Mouse (Mus musculus) stomach, postnatal 0 days (tissue): ENCODE measurements around the gene Rabl3. TPM values are rescaled to one million over a fixed set of nuclear protein-coding genes. Genes with fewer than 3 reads are reported as not detected.

Source experiments
- ATAC-seq: fragments of 200-750 bp; cut with Nextera tagmentation; 2 replicates; pipeline ENCODE4 v1.8.0; 2017; ENCODE audit not compliant: low FRiP score, low TSS enrichment
- DNase-seq: peaks from one replicate; pipeline ENCODE4 v3.0.0-alpha.2; 2016; ENCODE audit warnings: low spot score
- H3K27ac ChIP-seq: fragments of 300-500 bp; sonication (generic); replicated peaks from 2 replicates; pipeline ENCODE4 v1.5.1; 2014; ENCODE audit warnings: mild to moderate bottlenecking, control low read depth
- H3K27me3 ChIP-seq: fragments of 300-500 bp; sonication (generic); 2 replicates; pipeline ENCODE4 v1.6.1; 2014; ENCODE audit warnings: low read length; ENCODE audit not compliant: control insufficient read depth, insufficient read depth
- H3K36me3 ChIP-seq: fragments of 300-500 bp; sonication (generic); 2 replicates; pipeline ENCODE4 v1.6.1; 2014; ENCODE audit warnings: low read length, mixed read lengths; ENCODE audit not compliant: control insufficient read depth, insufficient read depth
- H3K4me1 ChIP-seq: fragments of 300-500 bp; sonication (generic); replicated peaks from 2 replicates; pipeline ENCODE4 v1.6.1; 2014; ENCODE audit warnings: antibody characterized with exemption; ENCODE audit not compliant: control insufficient read depth, insufficient read depth
- H3K4me2 ChIP-seq: fragments of 300-500 bp; sonication (generic); replicated peaks from 2 replicates; pipeline ENCODE4 v1.6.1; 2014; ENCODE audit warnings: low read depth, mild to moderate bottlenecking, control low read depth, moderate library complexity
- H3K4me3 ChIP-seq: fragments of 300-500 bp; sonication (generic); 2 replicates; pipeline ENCODE4 v1.5.1; 2014; ENCODE audit warnings: low read depth, low read length, control low read depth
- H3K9ac ChIP-seq: fragments of 300-500 bp; sonication (generic); 2 replicates; pipeline ENCODE4 v1.6.1; 2014; ENCODE audit warnings: mild to moderate bottlenecking, low read length, control low read depth, mixed read lengths
- H3K9me3 ChIP-seq: fragments of 300-500 bp; sonication (generic); 2 replicates; pipeline ENCODE4 v1.6.1; 2016; ENCODE audit warnings: low read length; ENCODE audit not compliant: control insufficient read depth
- CTCF ChIP-seq: IDR thresholded peaks from 2 replicates; pipeline ENCODE4 v1.5.1; 2016; ENCODE audit warnings: antibody characterized with exemption, low read depth, mild to moderate bottlenecking, moderate library complexity
- EP300 ChIP-seq: optimal IDR thresholded peaks from 2 replicates; pipeline ENCODE3; 2016; ENCODE audit warnings: antibody characterized with exemption
- WGBS: fragments of 180-500 bp; shearing (Covaris S2); extraction: QIAGEN DNeasy Blood & Tissue Kit; methylation state at CpG from one replicate; pipeline ENCODE4 v1.1.7; 2014; 5-methylcytosine and 5-hydroxymethylcytosine counted together
- polyA plus RNA-seq: library from polyadenylated mRNA; unstranded; fragments of >200 nt; fragmentation: Nextera tagmentation; extraction: Ambion mirVana; gene quantifications from 2 replicates; pipeline ENCODE4 v1.2.1, GENCODE M21; 2015

The Rabl3 gene
- polyA plus RNA-seq, 1 experiment from 2014 or later, result 13.2 TPM

- Histone ChIP-seq H3K4me2 (no peak overlapping the region), H3K27ac (no peak overlapping the region), H3K36me3 (peaks cover 11% of the 10 kb centered on the region; the same call in 1 of the 2 replicates), H3K27me3 (no peaks in the 10 kb centered on the region), H3K9me3 (no peaks in the 10 kb centered on the region), H3K4me1 (no peaks in the 10 kb centered on the region), H3K9ac (no peak overlapping the region), H3K4me3 (no peak overlapping the region)
- WGBS, result 87% methylated on average over 8 of the region's 8 CpGs
- DNase-seq (no peak), ATAC-seq (no peak)
- TF ChIP-seq CTCF (no peak), EP300 (no peak)
Observed at GRCm38 (mm10) chr16:37514644-37515043, 25.0 kb upstream of the Rabl3 start.

- Histone ChIP-seq H3K9me3 (no peaks in the 10 kb centered on the region), H3K36me3 (peaks cover 15% of the 10 kb centered on the region; the same call in 1 of the 2 replicates), H3K27me3 (no peaks in the 10 kb centered on the region), H3K4me2 (no peak overlapping the region), H3K4me3 (no peak overlapping the region), H3K27ac (no peak overlapping the region), H3K4me1 (no peaks in the 10 kb centered on the region), H3K9ac (no peak overlapping the region)
- TF ChIP-seq EP300, result no peak
- no peak for TF ChIP-seq CTCF
- WGBS, result 87% methylated on average over 6 of the region's 6 CpGs
- DNase-seq (no peak), ATAC-seq (no peak)
Observed at GRCm38 (mm10) chr16:37516376-37516993, 23.2 kb upstream of the Rabl3 start.

GRCm38 (mm10) chr16:37517596-37518211 is 22.0 kb upstream of the Rabl3 start:
- Histone ChIP-seq H3K4me1 (no peaks in the 10 kb centered on the region), H3K27ac (no peak overlapping the region), H3K36me3 (peaks cover 14% of the 10 kb centered on the region; the same call in 1 of the 2 replicates), H3K9me3 (no peaks in the 10 kb centered on the region), H3K4me2 (no peak overlapping the region), H3K27me3 (no peaks in the 10 kb centered on the region), H3K9ac (no peak overlapping the region), H3K4me3 (no peak overlapping the region)
- ATAC-seq (no peak), DNase-seq (no peak)
- WGBS, result 88% methylated on average over 4 of the region's 4 CpGs
- TF ChIP-seq EP300, result no peak
- no peak for TF ChIP-seq CTCF

GRCm38 (mm10) chr16:37518662-37519061 is 21.0 kb upstream of the Rabl3 start:
- DNase-seq (no peak), ATAC-seq (no peak)
- Histone ChIP-seq H3K27me3 (no peaks in the 10 kb centered on the region), H3K4me3 (no peak overlapping the region), H3K4me1 (no peaks in the 10 kb centered on the region), H3K9me3 (no peaks in the 10 kb centered on the region), H3K4me2 (no peak overlapping the region), H3K9ac (no peak overlapping the region), H3K36me3 (peaks cover 14% of the 10 kb centered on the region; the same call in 1 of the 2 replicates), H3K27ac (no peak overlapping the region)
- TF ChIP-seq CTCF, result no peak
- TF ChIP-seq EP300, result no peak
- 80% methylated on average over 2 of the region's 2 CpGs for WGBS

DNA sequence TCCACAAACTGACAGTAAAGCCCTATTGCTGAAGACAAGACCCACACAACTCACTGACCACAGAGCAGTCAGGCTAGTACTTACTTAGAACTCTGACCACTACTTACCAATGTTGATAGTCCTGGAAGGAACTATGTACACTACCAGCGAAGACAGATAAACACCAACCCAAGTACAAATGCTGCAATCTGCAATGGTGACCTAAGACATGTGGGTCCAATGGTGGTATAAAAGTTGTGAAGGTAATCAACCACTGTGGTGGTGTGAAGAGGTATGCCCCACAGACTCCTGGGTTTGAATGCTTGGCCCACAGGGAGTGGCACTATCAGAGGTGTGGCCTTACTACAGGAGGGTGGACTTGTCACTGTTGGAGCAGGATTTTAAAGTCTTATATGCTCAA is 20.0 kb upstream of the Rabl3 start:
- Histone ChIP-seq H3K9ac (no peak overlapping the region), H3K4me2 (no peak overlapping the region), H3K27me3 (no peaks in the 10 kb centered on the region), H3K4me1 (no peaks in the 10 kb centered on the region), H3K27ac (no peak overlapping the region), H3K9me3 (no peaks in the 10 kb centered on the region), H3K4me3 (no peak overlapping the region), H3K36me3 (peaks cover 14% of the 10 kb centered on the region; the same call in 1 of the 2 replicates)
- TF ChIP-seq CTCF (no peak), EP300 (no peak)
- WGBS, result 88% methylated on average over 1 of the region's 1 CpGs
- DNase-seq (no peak), ATAC-seq (no peak)
